Mouse (Mus musculus): ENCODE results near the gene Edem3. TPM values are rescaled to one million over a fixed set of nuclear protein-coding genes. Genes with fewer than 3 reads are reported as not detected.

Gene Edem3
- polyA plus RNA-seq, 1 experiment, result 22.6 TPM

GRCm38 (mm10) chr1:151718575-151718974 lies 36.6 kb upstream of the Edem3 start:
- H3K4me3 ChIP-seq (ENCODE audit: low read depth, low read length), result no peak overlapping the region
- no peak overlapping the region for H3K9ac ChIP-seq (ENCODE audit: low read depth, poor library complexity, severe bottlenecking)
- 0 out of 2 replicates have a peak, but pooled peaks cover 2% of the 10 kb centered on the region for H3K36me3 ChIP-seq (ENCODE audit: control insufficient read depth, insufficient read depth, low read length, poor library complexity, severe bottlenecking)
- H3K27ac ChIP-seq (ENCODE audit: insufficient read depth, low read length), result no peak overlapping the region
- no peak for TF ChIP-seq POLR2A (IDR thresholded peaks at IDR 0.05; ENCODE audit: insufficient read depth, low read length)
- TF ChIP-seq EP300 (IDR thresholded peaks at IDR 0.05; ENCODE audit: insufficient read depth, low read depth, low read length), result no peak
- TF ChIP-seq CTCF (IDR thresholded peaks at IDR 0.05; ENCODE audit: low read depth, low read length), result no peak
- H3K27me3 ChIP-seq (ENCODE audit: control insufficient read depth, insufficient read depth, low read length, poor library complexity, severe bottlenecking), result no peaks in the 10 kb centered on the region
- no peaks in the 10 kb centered on the region for H3K4me1 ChIP-seq (ENCODE audit: control insufficient read depth, insufficient read depth, low read length)
- no peaks in the 10 kb centered on the region for H3K9me3 ChIP-seq (replicated peaks; ENCODE audit: control insufficient read depth, insufficient read depth, low read length, poor library complexity, severe bottlenecking)

GRCm38 (mm10) chr1:151719911-151720310 lies 35.3 kb upstream of the Edem3 start:
- Histone ChIP-seq H3K4me3 (ENCODE audit: low read depth, low read length) (no peak overlapping the region), H3K27ac (ENCODE audit: insufficient read depth, low read length) (no peak overlapping the region), H3K27me3 (ENCODE audit: control insufficient read depth, insufficient read depth, low read length, poor library complexity, severe bottlenecking) (no peaks in the 10 kb centered on the region), H3K4me1 (ENCODE audit: control insufficient read depth, insufficient read depth, low read length) (no peaks in the 10 kb centered on the region), H3K36me3 (ENCODE audit: control insufficient read depth, insufficient read depth, low read length, poor library complexity, severe bottlenecking) (0 out of 2 replicates have a peak, but pooled peaks cover 2% of the 10 kb centered on the region), H3K9me3 (replicated peaks; ENCODE audit: control insufficient read depth, insufficient read depth, low read length, poor library complexity, severe bottlenecking) (no peaks in the 10 kb centered on the region), H3K9ac (ENCODE audit: low read depth, poor library complexity, severe bottlenecking) (no peak overlapping the region)
- no peak for TF ChIP-seq CTCF (IDR thresholded peaks at IDR 0.05; ENCODE audit: low read depth, low read length)
- no peak for TF ChIP-seq POLR2A (IDR thresholded peaks at IDR 0.05; ENCODE audit: insufficient read depth, low read length)
- no peak for TF ChIP-seq EP300 (IDR thresholded peaks at IDR 0.05; ENCODE audit: insufficient read depth, low read depth, low read length)

- H3K9me3 ChIP-seq (replicated peaks; ENCODE audit: control insufficient read depth, insufficient read depth, low read length, poor library complexity, severe bottlenecking), result no peaks in the 10 kb centered on the region
- TF ChIP-seq EP300 (IDR thresholded peaks at IDR 0.05; ENCODE audit: insufficient read depth, low read depth, low read length) (no peak), CTCF (IDR thresholded peaks at IDR 0.05; ENCODE audit: low read depth, low read length) (no peak), POLR2A (IDR thresholded peaks at IDR 0.05; ENCODE audit: insufficient read depth, low read length) (no peak)
- no peak overlapping the region for H3K4me3 ChIP-seq (ENCODE audit: low read depth, low read length)
- H3K36me3 ChIP-seq (ENCODE audit: control insufficient read depth, insufficient read depth, low read length, poor library complexity, severe bottlenecking), result 0 out of 2 replicates have a peak, but pooled peaks cover 2% of the 10 kb centered on the region
- H3K27ac ChIP-seq (ENCODE audit: insufficient read depth, low read length), result no peak overlapping the region
- no peak overlapping the region for H3K9ac ChIP-seq (ENCODE audit: low read depth, poor library complexity, severe bottlenecking)
- H3K27me3 ChIP-seq (ENCODE audit: control insufficient read depth, insufficient read depth, low read length, poor library complexity, severe bottlenecking), result no peaks in the 10 kb centered on the region
- H3K4me1 ChIP-seq (ENCODE audit: control insufficient read depth, insufficient read depth, low read length), result no peaks in the 10 kb centered on the region
These were observed 34.6 kb upstream of the Edem3 start for GRCm38 (mm10) chr1:151720566-151720965.

- Histone ChIP-seq H3K9ac (ENCODE audit: low read depth, poor library complexity, severe bottlenecking) (no peak overlapping the region), H3K4me1 (ENCODE audit: control insufficient read depth, insufficient read depth, low read length) (no peaks in the 10 kb centered on the region), H3K9me3 (replicated peaks; ENCODE audit: control insufficient read depth, insufficient read depth, low read length, poor library complexity, severe bottlenecking) (no peaks in the 10 kb centered on the region), H3K27me3 (ENCODE audit: control insufficient read depth, insufficient read depth, low read length, poor library complexity, severe bottlenecking) (no peaks in the 10 kb centered on the region), H3K27ac (ENCODE audit: insufficient read depth, low read length) (no peak overlapping the region), H3K36me3 (ENCODE audit: control insufficient read depth, insufficient read depth, low read length, poor library complexity, severe bottlenecking) (0 out of 2 replicates have a peak, but pooled peaks cover 2% of the 10 kb centered on the region), H3K4me3 (ENCODE audit: low read depth, low read length) (no peak overlapping the region)
- TF ChIP-seq CTCF (IDR thresholded peaks at IDR 0.05; ENCODE audit: low read depth, low read length), result no peak
- TF ChIP-seq EP300 (IDR thresholded peaks at IDR 0.05; ENCODE audit: insufficient read depth, low read depth, low read length), result no peak
- no peak for TF ChIP-seq POLR2A (IDR thresholded peaks at IDR 0.05; ENCODE audit: insufficient read depth, low read length)
These were observed 33.7 kb upstream of the Edem3 start for GRCm38 (mm10) chr1:151721357-151721983.

GRCm38 (mm10) chr1:151723771-151724170 lies 31.4 kb upstream of the Edem3 start:
- Histone ChIP-seq H3K9ac (ENCODE audit: low read depth, poor library complexity, severe bottlenecking) (no peak overlapping the region), H3K9me3 (replicated peaks; ENCODE audit: control insufficient read depth, insufficient read depth, low read length, poor library complexity, severe bottlenecking) (no peaks in the 10 kb centered on the region), H3K27ac (ENCODE audit: insufficient read depth, low read length) (no peak overlapping the region), H3K4me1 (ENCODE audit: control insufficient read depth, insufficient read depth, low read length) (no peaks in the 10 kb centered on the region), H3K4me3 (ENCODE audit: low read depth, low read length) (no peak overlapping the region), H3K36me3 (ENCODE audit: control insufficient read depth, insufficient read depth, low read length, poor library complexity, severe bottlenecking) (no peaks in the 10 kb centered on the region), H3K27me3 (ENCODE audit: control insufficient read depth, insufficient read depth, low read length, poor library complexity, severe bottlenecking) (no peaks in the 10 kb centered on the region; the same call in 1 of the 2 replicates)
- TF ChIP-seq EP300 (IDR thresholded peaks at IDR 0.05; ENCODE audit: insufficient read depth, low read depth, low read length) (no peak), POLR2A (IDR thresholded peaks at IDR 0.05; ENCODE audit: insufficient read depth, low read length) (no peak), CTCF (IDR thresholded peaks at IDR 0.05; ENCODE audit: low read depth, low read length) (no peak)

DNA sequence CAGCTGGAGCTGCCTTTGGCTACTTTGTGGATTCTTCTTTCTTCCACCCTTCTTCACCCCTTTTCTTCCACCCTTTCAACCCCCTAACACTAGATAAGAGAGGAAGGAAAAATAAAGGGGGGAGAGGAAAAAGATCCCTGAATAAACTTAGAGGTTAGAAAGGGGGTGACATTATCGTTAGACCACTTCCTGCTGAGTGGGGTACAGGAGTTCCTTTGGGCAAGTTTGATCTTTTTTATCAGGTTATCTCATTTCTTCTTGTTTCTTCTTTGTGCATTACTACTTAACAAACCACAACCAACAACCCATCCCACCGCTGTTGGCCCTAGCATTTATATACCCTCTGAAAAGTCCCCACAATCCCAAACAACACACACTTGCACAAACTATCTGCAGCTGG lies 29.6 kb upstream of the Edem3 start:
- no peak overlapping the region for H3K27ac ChIP-seq (ENCODE audit: insufficient read depth, low read length)
- no peaks in the 10 kb centered on the region for H3K4me1 ChIP-seq (ENCODE audit: control insufficient read depth, insufficient read depth, low read length)
- H3K4me3 ChIP-seq (ENCODE audit: low read depth, low read length), result no peak overlapping the region
- no peaks in the 10 kb centered on the region; the same call in 1 of the 2 replicates for H3K27me3 ChIP-seq (ENCODE audit: control insufficient read depth, insufficient read depth, low read length, poor library complexity, severe bottlenecking)
- TF ChIP-seq CTCF (IDR thresholded peaks at IDR 0.05; ENCODE audit: low read depth, low read length) (no peak), EP300 (IDR thresholded peaks at IDR 0.05; ENCODE audit: insufficient read depth, low read depth, low read length) (no peak), POLR2A (IDR thresholded peaks at IDR 0.05; ENCODE audit: insufficient read depth, low read length) (no peak)
- H3K9ac ChIP-seq (ENCODE audit: low read depth, poor library complexity, severe bottlenecking), result no peak overlapping the region
- no peaks in the 10 kb centered on the region for H3K36me3 ChIP-seq (ENCODE audit: control insufficient read depth, insufficient read depth, low read length, poor library complexity, severe bottlenecking)
- H3K9me3 ChIP-seq (replicated peaks; ENCODE audit: control insufficient read depth, insufficient read depth, low read length, poor library complexity, severe bottlenecking), result no peaks in the 10 kb centered on the region
